Mouse (Mus musculus): ENCODE data around the gene Tmem158. TPM values are rescaled to one million over a fixed set of nuclear protein-coding genes. Genes with fewer than 3 reads are reported as not detected.

Gene Tmem158
- total and polyA plus RNA-seq, 2 experiments from 2014 or later = 8.9 to 34.3 TPM

- TF ChIP-seq EP300 (IDR thresholded peaks at IDR 0.05; ENCODE audit: low read depth) = no peak
- TF ChIP-seq CTCF (IDR thresholded peaks at IDR 0.05; ENCODE audit: low read depth) = no peak
- no peaks in the 10 kb centered on the region for H3K9me3 ChIP-seq (replicated peaks; ENCODE audit: control insufficient read depth, low read length)
- ATAC-seq (ENCODE audit: insufficient read depth, low read depth) = no peak
These were observed 12.6 kb downstream of the Tmem158 start for GRCm38 (mm10) chr9:123247992-123248391.

GRCm38 (mm10) chr9:123245146-123245545, 15.4 kb downstream of the Tmem158 start:
- H3K9ac ChIP-seq (replicated peaks; ENCODE audit: low read depth, low read length) = no peak overlapping the region
- 63% methylated on average over 4 of the region's 4 CpGs for WGBS

More at GRCm38 (mm10) chr9:123247992-123248391, 12.6 kb downstream of the Tmem158 start:
- Histone ChIP-seq H3K27me3 (ENCODE audit: control insufficient read depth, insufficient read depth, low read length) (no peaks in the 10 kb centered on the region), H3K4me1 (ENCODE audit: control insufficient read depth, insufficient read depth) (no peaks in the 10 kb centered on the region), H3K9ac (replicated peaks; ENCODE audit: low read depth, low read length) (no peak overlapping the region), H3K4me2 (ENCODE audit: low read depth, low read length) (no peak overlapping the region), H3K36me3 (replicated peaks; ENCODE audit: control insufficient read depth, insufficient read depth, low read length) (no peaks in the 10 kb centered on the region), H3K4me3 (ENCODE audit: low read depth, low read length) (no peak overlapping the region), H3K27ac (ENCODE audit: low read depth) (no peak overlapping the region)
- 51% methylated on average over 1 of the region's 1 CpGs for WGBS
- DNase-seq (ENCODE audit: low spot score) = no peak

GRCm38 (mm10) chr9:123243988-123244387, 16.6 kb downstream of the Tmem158 start:
- Histone ChIP-seq H3K4me3 (ENCODE audit: low read depth, low read length) (no peak overlapping the region), H3K4me2 (ENCODE audit: low read depth, low read length) (no peak overlapping the region), H3K27ac (ENCODE audit: low read depth) (no peak overlapping the region), H3K27me3 (ENCODE audit: control insufficient read depth, insufficient read depth, low read length) (no peaks in the 10 kb centered on the region), H3K9me3 (replicated peaks; ENCODE audit: control insufficient read depth, low read length) (no peaks in the 10 kb centered on the region), H3K36me3 (replicated peaks; ENCODE audit: control insufficient read depth, insufficient read depth, low read length) (no peaks in the 10 kb centered on the region), H3K9ac (replicated peaks; ENCODE audit: low read depth, low read length) (no peak overlapping the region), H3K4me1 (ENCODE audit: control insufficient read depth, insufficient read depth) (no peaks in the 10 kb centered on the region)
- ATAC-seq (ENCODE audit: insufficient read depth, low read depth) (no peak), DNase-seq (ENCODE audit: low spot score) (no peak)
- WGBS = 44% methylated on average over 10 of the region's 10 CpGs
- TF ChIP-seq EP300 (IDR thresholded peaks at IDR 0.05; ENCODE audit: low read depth) (no peak), CTCF (IDR thresholded peaks at IDR 0.05; ENCODE audit: low read depth) (no peak)

More at GRCm38 (mm10) chr9:123245146-123245545, 15.4 kb downstream of the Tmem158 start:
- Histone ChIP-seq H3K27me3 (ENCODE audit: control insufficient read depth, insufficient read depth, low read length) (no peaks in the 10 kb centered on the region), H3K9me3 (replicated peaks; ENCODE audit: control insufficient read depth, low read length) (no peaks in the 10 kb centered on the region), H3K4me3 (ENCODE audit: low read depth, low read length) (no peak overlapping the region), H3K36me3 (replicated peaks; ENCODE audit: control insufficient read depth, insufficient read depth, low read length) (no peaks in the 10 kb centered on the region), H3K27ac (ENCODE audit: low read depth) (no peak overlapping the region), H3K4me1 (ENCODE audit: control insufficient read depth, insufficient read depth) (no peaks in the 10 kb centered on the region), H3K4me2 (ENCODE audit: low read depth, low read length) (no peak overlapping the region)
- ATAC-seq (ENCODE audit: insufficient read depth, low read depth) = no peak
- DNase-seq (ENCODE audit: low spot score) = no peak
- TF ChIP-seq EP300 (IDR thresholded peaks at IDR 0.05; ENCODE audit: low read depth) (no peak), CTCF (IDR thresholded peaks at IDR 0.05; ENCODE audit: low read depth) (no peak)

- DNase-seq (ENCODE audit: low spot score) = no peak
- no peaks in the 10 kb centered on the region for H3K4me1 ChIP-seq (ENCODE audit: control insufficient read depth, insufficient read depth)
- H3K4me3 ChIP-seq (ENCODE audit: low read depth, low read length) = no peak overlapping the region
- no peaks in the 10 kb centered on the region for H3K36me3 ChIP-seq (replicated peaks; ENCODE audit: control insufficient read depth, insufficient read depth, low read length)
- H3K27me3 ChIP-seq (ENCODE audit: control insufficient read depth, insufficient read depth, low read length) = no peaks in the 10 kb centered on the region
- H3K9me3 ChIP-seq (replicated peaks; ENCODE audit: control insufficient read depth, low read length) = no peaks in the 10 kb centered on the region
- no peak for ATAC-seq (ENCODE audit: insufficient read depth, low read depth)
- no peak for TF ChIP-seq EP300 (IDR thresholded peaks at IDR 0.05; ENCODE audit: low read depth)
- TF ChIP-seq CTCF (IDR thresholded peaks at IDR 0.05; ENCODE audit: low read depth) = no peak
- no peak overlapping the region for H3K9ac ChIP-seq (replicated peaks; ENCODE audit: low read depth, low read length)
- no peak overlapping the region for H3K27ac ChIP-seq (ENCODE audit: low read depth)
- WGBS = 86% methylated on average over 5 of the region's 5 CpGs
- no peak overlapping the region for H3K4me2 ChIP-seq (ENCODE audit: low read depth, low read length)
These were observed 19.4 kb downstream of the Tmem158 start for GRCm38 (mm10) chr9:123241191-123241590.

GRCm38 (mm10) chr9:123240751-123241150, 19.8 kb downstream of the Tmem158 start:
- Histone ChIP-seq H3K4me2 (ENCODE audit: low read depth, low read length) (no peak overlapping the region), H3K9ac (replicated peaks; ENCODE audit: low read depth, low read length) (no peak overlapping the region), H3K27ac (ENCODE audit: low read depth) (no peak overlapping the region), H3K4me3 (ENCODE audit: low read depth, low read length) (no peak overlapping the region), H3K36me3 (replicated peaks; ENCODE audit: control insufficient read depth, insufficient read depth, low read length) (no peaks in the 10 kb centered on the region), H3K9me3 (replicated peaks; ENCODE audit: control insufficient read depth, low read length) (no peaks in the 10 kb centered on the region), H3K27me3 (ENCODE audit: control insufficient read depth, insufficient read depth, low read length) (no peaks in the 10 kb centered on the region), H3K4me1 (ENCODE audit: control insufficient read depth, insufficient read depth) (no peaks in the 10 kb centered on the region)
- ATAC-seq (ENCODE audit: insufficient read depth, low read depth) (no peak), DNase-seq (ENCODE audit: low spot score) (no peak)
- TF ChIP-seq CTCF (IDR thresholded peaks at IDR 0.05; ENCODE audit: low read depth) (no peak), EP300 (IDR thresholded peaks at IDR 0.05; ENCODE audit: low read depth) (no peak)
- WGBS = 85% methylated on average over 2 of the region's 2 CpGs

GRCm38 (mm10) chr9:123240271-123240670, 20.3 kb downstream of the Tmem158 start:
- ATAC-seq (ENCODE audit: insufficient read depth, low read depth) = no peak
- DNase-seq (ENCODE audit: low spot score) = no peak
- 93% methylated on average over 5 of the region's 5 CpGs for WGBS

More at GRCm38 (mm10) chr9:123240271-123240670, 20.3 kb downstream of the Tmem158 start:
- no peaks in the 10 kb centered on the region for H3K36me3 ChIP-seq (replicated peaks; ENCODE audit: control insufficient read depth, insufficient read depth, low read length)
- no peak overlapping the region for H3K4me3 ChIP-seq (ENCODE audit: low read depth, low read length)
- no peak overlapping the region for H3K4me2 ChIP-seq (ENCODE audit: low read depth, low read length)
- H3K9me3 ChIP-seq (replicated peaks; ENCODE audit: control insufficient read depth, low read length) = no peaks in the 10 kb centered on the region
- TF ChIP-seq EP300 (IDR thresholded peaks at IDR 0.05; ENCODE audit: low read depth) = no peak
- TF ChIP-seq CTCF (IDR thresholded peaks at IDR 0.05; ENCODE audit: low read depth) = no peak
- no peaks in the 10 kb centered on the region for H3K4me1 ChIP-seq (ENCODE audit: control insufficient read depth, insufficient read depth)
- no peak overlapping the region for H3K9ac ChIP-seq (replicated peaks; ENCODE audit: low read depth, low read length)
- H3K27ac ChIP-seq (ENCODE audit: low read depth) = no peak overlapping the region
- H3K27me3 ChIP-seq (ENCODE audit: control insufficient read depth, insufficient read depth, low read length) = no peaks in the 10 kb centered on the region
